Mouse (Mus musculus) testis, adult 2 months (tissue): Measurements from ENCODE around the gene Zfp786.

Experiments used
- CTCF ChIP-seq: fragments of 200-500 bp; IDR thresholded peaks from 2 replicates; pipeline ENCODE4 v1.5.1; 2012; ENCODE audit warnings: low read depth, mild to moderate bottlenecking, inconsistent platforms, low read length, moderate library complexity; ENCODE audit not compliant: control insufficient read depth, insufficient read depth, insufficient replicate concordance
- POLR2A ChIP-seq: fragments of 200-500 bp; IDR thresholded peaks from 2 replicates; pipeline ENCODE4 v1.6.1; 2012; ENCODE audit warnings: low read depth, mild to moderate bottlenecking, inconsistent platforms, low read length, moderate library complexity; ENCODE audit not compliant: control insufficient read depth

DNA sequence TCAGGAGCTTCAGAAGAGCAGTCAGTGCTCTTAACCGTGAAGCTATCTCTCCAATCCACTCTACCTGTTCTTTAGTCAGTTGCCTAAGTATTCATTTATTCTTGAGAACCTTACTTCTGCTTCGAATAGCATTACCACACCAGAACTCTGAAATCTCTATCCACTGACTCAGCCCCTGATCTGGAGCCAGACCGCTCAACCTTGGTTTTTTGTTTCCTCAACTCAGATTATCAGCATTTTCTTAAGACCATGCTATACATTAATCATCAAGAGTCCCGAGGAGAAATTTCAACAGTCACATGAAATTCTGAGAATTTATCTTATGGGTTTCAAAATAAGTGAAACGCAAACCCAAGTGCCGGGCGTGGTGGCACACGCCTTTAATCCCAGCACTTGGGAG lies 11.9 kb downstream of the Zfp786 start:
- TF ChIP-seq CTCF (no peak), POLR2A (no peak)
